Mouse (Mus musculus): ENCODE results near the gene Mrpl28. TPM values are rescaled to one million over a fixed set of nuclear protein-coding genes. Genes with fewer than 3 reads are reported as not detected.
"Not testable (repeated sequence)": the region's sequence is repeated elsewhere in the genome, so short reads cannot be mapped to it uniquely, and the experiment has no call there.

The Mrpl28 gene
- polyA plus RNA-seq, 1 experiment from 2014 or later: 174 TPM

GRCm38 (mm10) chr17:26101478-26101877, 21.8 kb upstream of the Mrpl28 start:
- 36% methylated on average over 4 of the region's 4 CpGs for WGBS
- Histone ChIP-seq H3K4me3 (no peak overlapping the region), H3K27ac (replicated peaks) (no peak overlapping the region), H3K4me1 (replicated peaks) (no peaks in the 10 kb centered on the region), H3K9me3 (no peaks in the 10 kb centered on the region), H3K9ac (no peak overlapping the region), H3K4me2 (no peak overlapping the region), H3K36me3 (no peaks in the 10 kb centered on the region), H3K27me3 (no peaks in the 10 kb centered on the region)
- ATAC-seq (ENCODE audit: low read depth): no peak

GRCm38 (mm10) chr17:26105619-26106018, 17.7 kb upstream of the Mrpl28 start:
- H3K4me1 ChIP-seq (replicated peaks): peaks cover under 1% of the 10 kb centered on the region; the same call in 1 of the 2 replicates
- no peak overlapping the region for H3K27ac ChIP-seq (replicated peaks)
- no peaks in the 10 kb centered on the region for H3K36me3 ChIP-seq
- H3K9ac ChIP-seq: no peak overlapping the region
- no peak overlapping the region for H3K4me3 ChIP-seq
- H3K27me3 ChIP-seq: peaks cover 6% of the 10 kb centered on the region
- no peak for ATAC-seq (ENCODE audit: low read depth)
- H3K9me3 ChIP-seq: no peaks in the 10 kb centered on the region
- no peak overlapping the region for H3K4me2 ChIP-seq
- WGBS: 65% methylated on average over 4 of the region's 4 CpGs

DNA sequence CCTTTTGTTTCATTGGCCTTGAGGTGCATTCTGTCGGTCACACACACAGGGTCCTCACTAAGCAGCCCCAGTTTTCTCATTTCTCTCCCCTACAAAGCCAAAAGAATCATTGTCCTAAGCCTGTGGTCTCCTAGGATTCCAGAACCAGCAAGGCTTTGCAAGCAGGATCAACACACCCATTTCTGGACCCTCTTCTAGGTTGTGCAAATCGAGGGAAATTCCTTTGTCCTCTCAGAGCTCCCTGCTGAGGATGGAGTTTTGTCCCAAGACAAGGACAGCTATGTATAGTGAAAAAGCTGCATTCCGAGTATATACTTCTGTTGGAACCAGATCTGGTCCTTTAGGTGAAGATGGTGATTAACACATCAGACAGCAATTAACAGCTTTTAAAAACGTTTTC, 13.1 kb upstream of the Mrpl28 start:
- H3K27ac ChIP-seq (replicated peaks): no peak overlapping the region
- no peak overlapping the region for H3K4me2 ChIP-seq
- 24% methylated on average over 4 of the region's 4 CpGs for WGBS
- H3K9me3 ChIP-seq: no peaks in the 10 kb centered on the region
- H3K4me1 ChIP-seq (replicated peaks): peaks cover 21% of the 10 kb centered on the region
- H3K36me3 ChIP-seq: no peaks in the 10 kb centered on the region
- no peak for ATAC-seq (ENCODE audit: low read depth)
- H3K27me3 ChIP-seq: peaks cover 48% of the 10 kb centered on the region
- no peak overlapping the region for H3K4me3 ChIP-seq
- no peak overlapping the region for H3K9ac ChIP-seq

DNA sequence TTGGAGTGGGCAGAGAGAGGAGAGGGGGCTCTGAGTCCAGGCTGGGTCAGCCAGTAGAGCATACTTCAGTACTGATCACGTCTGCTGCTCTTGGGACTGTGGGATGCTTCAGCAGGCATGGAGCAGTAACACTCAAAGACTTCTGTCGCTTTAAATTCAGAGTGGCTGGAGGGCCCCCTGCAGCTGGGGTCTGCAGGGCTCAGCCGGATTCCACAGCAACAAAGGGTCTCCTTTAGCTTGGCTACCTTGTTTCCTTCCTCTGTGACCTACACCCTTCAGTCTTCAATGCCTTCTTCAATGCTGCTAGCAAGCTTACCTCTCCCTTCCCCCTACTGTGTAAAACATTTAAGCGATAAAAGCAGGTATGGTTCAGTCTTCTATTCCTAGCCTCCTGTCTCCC, 12.3 kb upstream of the Mrpl28 start:
- Histone ChIP-seq H3K4me3 (no peak overlapping the region), H3K36me3 (no peaks in the 10 kb centered on the region), H3K27me3 (peaks cover 57% of the 10 kb centered on the region), H3K4me2 (no peak overlapping the region), H3K9me3 (no peaks in the 10 kb centered on the region), H3K4me1 (replicated peaks) (peaks cover 21% of the 10 kb centered on the region), H3K27ac (replicated peaks) (no peak overlapping the region), H3K9ac (no peak overlapping the region)
- WGBS: 3% methylated on average over 4 of the region's 4 CpGs
- ATAC-seq (ENCODE audit: low read depth): no peak

- Histone ChIP-seq H3K9ac (no peak overlapping the region), H3K27me3 (peaks cover 64% of the 10 kb centered on the region), H3K4me2 (no peak overlapping the region), H3K27ac (replicated peaks) (no peak overlapping the region), H3K4me1 (replicated peaks) (peaks cover 21% of the 10 kb centered on the region), H3K9me3 (no peaks in the 10 kb centered on the region), H3K4me3 (no peak overlapping the region), H3K36me3 (no peaks in the 10 kb centered on the region)
- 31% methylated on average over 4 of the region's 4 CpGs for WGBS
- no peak for ATAC-seq (ENCODE audit: low read depth)
Measured at GRCm38 (mm10) chr17:26111722-26112121, 11.6 kb upstream of the Mrpl28 start.

- Histone ChIP-seq H3K9me3 (no peaks in the 10 kb centered on the region), H3K4me1 (replicated peaks) (peaks cover 21% of the 10 kb centered on the region), H3K36me3 (no peaks in the 10 kb centered on the region), H3K9ac (peak overlapping the region; percentile 80), H3K4me2 (peak overlapping the region; percentile 89), H3K4me3 (peak overlapping the region; percentile 72), H3K27ac (replicated peaks) (no peak overlapping the region), H3K27me3 (peaks cover 73% of the 10 kb centered on the region)
- 16% methylated on average over 14 of the region's 14 CpGs for WGBS
- ATAC-seq (ENCODE audit: low read depth): no peak; the same call in 1 of the 2 replicates
Measured at GRCm38 (mm10) chr17:26112751-26113150, 10.5 kb upstream of the Mrpl28 start.

- under 1% methylated on average over 75 of the region's 75 CpGs for WGBS
- peak within 1 kb of the TSS; percentile 80 for H3K9ac ChIP-seq
- peaks cover 79% of the 10 kb centered on the region for H3K27me3 ChIP-seq
- H3K4me1 ChIP-seq (replicated peaks): peaks cover 21% of the 10 kb centered on the region
- H3K27ac ChIP-seq (replicated peaks): 0 out of 2 replicates have a peak within 1 kb of the TSS, but pooled peaks have one; percentile 20
- peak within 1 kb of the TSS; percentile 89 for H3K4me2 ChIP-seq
- no peaks in the 10 kb centered on the region for H3K9me3 ChIP-seq
- peak within 1 kb of the TSS; percentile 72 for H3K4me3 ChIP-seq
- peak; percentile 79 for ATAC-seq (ENCODE audit: low read depth)
- H3K36me3 ChIP-seq: no peaks in the 10 kb centered on the region
Measured at GRCm38 (mm10) chr17:26113181-26113948, 9.9 kb upstream of the Mrpl28 start, which contains the start of gene Tmem8. Gene Tmem8 (plus strand): TSS chr17:26113299.

DNA sequence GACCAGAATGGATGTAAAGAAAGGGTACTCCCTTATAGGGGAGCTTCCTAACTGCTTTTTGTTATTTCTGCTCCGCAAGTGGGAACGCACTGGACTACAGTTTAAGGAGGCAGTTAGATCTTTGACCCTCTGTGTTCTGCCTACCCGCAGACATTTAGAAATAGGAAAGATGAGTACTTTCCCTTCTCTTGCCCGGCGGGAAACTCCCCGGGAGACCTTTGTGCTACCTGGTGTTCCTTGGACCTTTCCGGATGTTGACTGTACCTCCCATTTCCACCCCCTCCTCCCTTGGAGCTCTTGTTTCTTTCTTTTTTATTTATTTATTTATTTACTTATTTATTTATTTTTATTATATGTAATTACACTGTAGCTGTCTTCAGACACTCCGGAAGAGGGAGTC, 9.2 kb upstream of the Mrpl28 start:
- H3K27me3 ChIP-seq: peaks cover 86% of the 10 kb centered on the region
- WGBS: 6% methylated on average over 8 of the region's 8 CpGs
- 0 out of 2 replicates have a peak, but pooled peaks have one; percentile 1 for ATAC-seq (ENCODE audit: low read depth)
- no peaks in the 10 kb centered on the region for H3K36me3 ChIP-seq
- peak overlapping the region; percentile 80 for H3K9ac ChIP-seq
- H3K27ac ChIP-seq (replicated peaks): no peak overlapping the region
- H3K4me1 ChIP-seq (replicated peaks): peaks cover 21% of the 10 kb centered on the region
- H3K4me2 ChIP-seq: peak overlapping the region; percentile 89
- H3K9me3 ChIP-seq: no peaks in the 10 kb centered on the region
- peak overlapping the region; percentile 72 for H3K4me3 ChIP-seq

DNA sequence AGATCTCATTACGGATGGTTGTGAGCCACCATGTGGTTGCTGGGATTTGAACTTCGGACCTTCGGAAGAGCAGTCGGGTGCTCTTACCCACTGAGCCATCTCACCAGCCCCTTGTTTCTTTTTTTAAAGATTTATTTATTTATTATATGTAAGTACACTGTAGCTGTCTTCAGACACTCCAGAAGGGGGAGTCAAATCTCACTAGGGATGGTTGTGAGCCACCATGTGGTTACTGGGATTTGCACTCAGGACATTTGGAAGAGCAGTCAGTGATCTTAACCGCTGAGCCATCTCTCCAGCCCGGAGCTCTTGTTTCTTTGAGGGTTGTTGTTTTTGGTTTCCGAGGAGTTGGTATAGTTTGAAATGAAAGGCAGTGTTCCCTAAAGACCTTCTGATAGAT, 8.8 kb upstream of the Mrpl28 start:
- H3K9me3 ChIP-seq; H3K4me3 ChIP-seq; H3K36me3 ChIP-seq; H3K9ac ChIP-seq; ATAC-seq (ENCODE audit: low read depth); H3K4me2 ChIP-seq; H3K27ac ChIP-seq (replicated peaks): not testable (repeated sequence)
- 73% methylated on average over 7 of the region's 7 CpGs for WGBS
- Histone ChIP-seq H3K27me3 (peaks cover 90% of the 10 kb centered on the region), H3K4me1 (replicated peaks) (peaks cover 21% of the 10 kb centered on the region)

DNA sequence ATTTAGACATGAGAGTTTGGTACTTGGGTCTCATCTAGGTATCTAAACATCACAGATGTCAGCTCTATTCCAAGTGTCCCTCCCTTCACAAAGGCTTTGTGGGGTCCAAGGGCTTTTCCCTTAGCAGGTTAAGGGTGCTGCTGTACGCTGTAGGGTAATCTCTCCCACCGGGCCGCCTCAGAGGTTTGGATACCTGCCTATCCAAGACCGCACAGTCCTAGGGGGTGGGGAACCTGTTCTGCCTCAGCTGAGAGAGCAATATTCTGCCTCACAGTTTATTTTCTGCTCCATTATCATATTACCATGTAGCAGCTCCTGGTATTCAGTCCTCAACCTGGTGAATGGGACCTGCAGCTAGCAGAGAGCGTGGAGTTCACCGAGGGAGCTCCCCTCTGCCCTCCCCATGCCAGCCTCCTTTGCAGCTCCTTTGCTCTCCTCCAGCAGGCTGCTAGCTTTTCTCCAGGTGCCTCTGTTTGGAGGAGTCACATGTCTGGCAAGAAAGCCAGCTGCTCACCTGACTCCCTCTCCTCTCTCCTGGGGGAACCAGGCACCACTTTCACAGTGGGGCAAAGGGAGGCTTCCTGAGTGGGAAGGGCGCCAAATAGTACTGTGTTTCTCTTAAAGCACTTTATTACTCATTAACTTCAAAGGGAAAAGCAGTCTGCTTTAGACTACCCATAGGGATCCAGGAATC, 7.9 kb upstream of the Mrpl28 start:
- Histone ChIP-seq H3K36me3 (no peaks in the 10 kb centered on the region), H3K27me3 (peaks cover 90% of the 10 kb centered on the region), H3K4me3 (no peak overlapping the region), H3K9ac (no peak overlapping the region), H3K4me1 (replicated peaks) (peaks cover 21% of the 10 kb centered on the region), H3K9me3 (no peaks in the 10 kb centered on the region), H3K4me2 (no peak overlapping the region), H3K27ac (replicated peaks) (no peak overlapping the region)
- 80% methylated on average over 7 of the region's 7 CpGs for WGBS
- ATAC-seq (ENCODE audit: low read depth): no peak

DNA sequence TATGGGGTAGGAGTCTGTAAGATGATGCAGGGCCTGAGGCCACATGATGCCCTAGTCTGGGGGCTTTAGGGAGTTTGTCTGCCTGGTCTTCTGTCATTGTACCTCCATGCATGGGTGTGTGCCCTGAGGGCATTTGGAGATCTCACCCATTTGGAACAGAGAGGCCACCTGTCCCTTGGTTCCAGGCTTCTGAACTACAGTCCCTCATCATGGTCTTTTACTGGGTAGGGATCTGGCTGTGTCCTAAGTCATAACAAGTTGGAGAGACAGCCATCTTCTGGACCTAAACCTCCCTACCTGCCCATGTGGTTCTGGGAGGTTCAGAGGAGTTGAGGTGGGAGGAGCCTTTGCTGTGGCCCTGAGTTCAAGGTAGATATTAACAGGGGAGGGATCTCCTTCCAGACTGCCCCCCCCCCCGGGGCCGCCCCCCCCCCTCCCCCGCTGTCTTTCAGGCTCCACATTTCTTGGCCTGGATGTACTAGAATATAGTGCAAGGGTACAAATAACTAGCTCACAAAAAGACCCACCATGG, 7.3 kb upstream of the Mrpl28 start:
- H3K4me1 ChIP-seq (replicated peaks): peaks cover 16% of the 10 kb centered on the region
- H3K9me3 ChIP-seq: no peaks in the 10 kb centered on the region
- H3K4me3 ChIP-seq: no peak overlapping the region
- H3K4me2 ChIP-seq: no peak overlapping the region
- no peak overlapping the region for H3K27ac ChIP-seq (replicated peaks)
- 55% methylated on average over 2 of the region's 3 CpGs for WGBS
- peaks cover 83% of the 10 kb centered on the region for H3K27me3 ChIP-seq
- no peaks in the 10 kb centered on the region for H3K36me3 ChIP-seq
- no peak for ATAC-seq (ENCODE audit: low read depth)
- H3K9ac ChIP-seq: no peak overlapping the region

DNA sequence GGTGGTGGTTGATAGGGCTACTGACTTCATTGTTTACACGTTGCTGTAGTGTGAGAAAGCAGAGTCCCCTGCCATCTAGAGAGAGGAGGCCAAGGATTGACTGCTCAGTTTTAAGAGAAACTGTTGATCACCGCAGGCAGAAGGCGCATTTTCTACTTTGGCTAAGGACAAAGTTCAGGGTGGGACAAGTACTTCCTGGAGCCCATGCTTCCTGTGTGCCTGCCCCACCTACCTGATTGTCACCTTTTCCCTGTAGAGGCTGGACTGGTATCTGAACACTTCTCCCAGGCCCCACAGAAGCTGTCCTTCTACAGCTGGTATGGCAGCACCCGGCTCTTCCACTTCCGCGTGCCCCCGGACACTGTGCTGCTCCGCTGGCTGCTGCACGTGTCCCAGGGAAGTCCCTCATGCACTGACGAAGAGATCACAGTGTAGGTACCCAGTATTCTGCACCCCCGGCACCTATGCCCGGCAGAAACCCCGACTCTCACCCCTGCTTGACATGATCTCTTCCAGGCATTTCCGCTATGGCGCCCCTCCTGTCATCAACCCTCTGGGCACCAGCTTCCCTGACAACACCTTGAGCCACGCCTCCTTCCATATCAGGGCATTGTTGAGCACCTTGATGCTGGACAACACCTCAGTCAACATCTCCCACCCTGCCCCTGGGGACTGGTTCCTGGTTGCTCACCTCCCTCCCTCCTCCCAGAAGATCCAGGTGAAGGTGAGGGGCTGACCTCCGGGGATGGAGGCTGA, 6.6 kb upstream of the Mrpl28 start:
- no peaks in the 10 kb centered on the region for H3K36me3 ChIP-seq
- H3K4me1 ChIP-seq (replicated peaks): peaks cover 13% of the 10 kb centered on the region
- no peak overlapping the region for H3K4me3 ChIP-seq
- no peak for ATAC-seq (ENCODE audit: low read depth)
- no peak overlapping the region for H3K9ac ChIP-seq
- peaks cover 77% of the 10 kb centered on the region for H3K27me3 ChIP-seq
- no peak overlapping the region for H3K4me2 ChIP-seq
- no peaks in the 10 kb centered on the region for H3K9me3 ChIP-seq
- no peak overlapping the region for H3K27ac ChIP-seq (replicated peaks)
- 90% methylated on average over 17 of the region's 17 CpGs for WGBS
